Mouse (Mus musculus) cerebellum, postnatal 25 days (tissue): Measurements from ENCODE around the gene Arsa.
A peak's percentile ranks its signal among the peaks of the same experiment; 100 is the strongest.

Experiments used
- DNase-seq, 2 experiments: peaks; one replicate each; pipeline ENCODE4 v3.0.0; 2021; ENCODE audit warnings: mixed read lengths in 2 of 2

Gene Arsa

GRCm38 (mm10) chr15:89494970-89495369 is 17.7 kb upstream of the Arsa start:
- no peak for DNase-seq

- no peak for DNase-seq
Observed at GRCm38 (mm10) chr15:89488611-89489117, 11.4 kb upstream of the Arsa start.

- DNase-seq: no peak
Observed at GRCm38 (mm10) chr15:89488182-89488581, 11.0 kb upstream of the Arsa start.

- peak; percentile 85 for DNase-seq
Observed at GRCm38 (mm10) chr15:89480584-89480983, 3.4 kb upstream of the Arsa start.

- DNase-seq: no peak
Observed at GRCm38 (mm10) chr15:89478622-89479021, 1.4 kb upstream of the Arsa start.

GRCm38 (mm10) chr15:89477806-89478205 is 581 bp upstream of the Arsa start:
- peak in 1 of 2 experiments; percentile 16 for DNase-seq

- DNase-seq: no peak
Observed at GRCm38 (mm10) chr15:89476475-89476815, 780 bp downstream of the Arsa start.

- DNase-seq: peak; percentile 95 to 98
Observed at GRCm38 (mm10) chr15:89475611-89476474, 1.4 kb downstream of the Arsa start.

- no peak for DNase-seq
Observed at GRCm38 (mm10) chr15:89475293-89475600, 2.0 kb downstream of the Arsa start.

GRCm38 (mm10) chr15:89474596-89475292 is 2.5 kb downstream of the Arsa start:
- DNase-seq: peak in 1 of 2 experiments; percentile 56

GRCm38 (mm10) chr15:89473921-89474320 is 3.3 kb downstream of the Arsa start:
- DNase-seq: no peak

- no peak for DNase-seq
Observed at GRCm38 (mm10) chr15:89473370-89473769, 3.9 kb downstream of the Arsa start.

GRCm38 (mm10) chr15:89471476-89471875 is 5.7 kb downstream of the Arsa start:
- DNase-seq: no peak

- peak in 1 of 2 experiments; percentile 54 for DNase-seq
Observed at GRCm38 (mm10) chr15:89468577-89468976, 8.6 kb downstream of the Arsa start.

GRCm38 (mm10) chr15:89465052-89465451 is 12.2 kb downstream of the Arsa start:
- DNase-seq: peak in 1 of 2 experiments; percentile 54

GRCm38 (mm10) chr15:89463334-89464235 is 13.6 kb downstream of the Arsa start:
- DNase-seq: peak in 1 of 2 experiments; percentile 49

GRCm38 (mm10) chr15:89462176-89462575 is 15.0 kb downstream of the Arsa start:
- no peak for DNase-seq

- DNase-seq: no peak
Observed at GRCm38 (mm10) chr15:89461321-89461720, 15.9 kb downstream of the Arsa start.

GRCm38 (mm10) chr15:89460298-89460697 is 16.9 kb downstream of the Arsa start:
- DNase-seq: peak; percentile 55 to 67

- peak; percentile 56 to 61 for DNase-seq
Observed at GRCm38 (mm10) chr15:89459821-89460220, 17.4 kb downstream of the Arsa start.

- no peak for DNase-seq
Observed at GRCm38 (mm10) chr15:89458942-89459341, 18.3 kb downstream of the Arsa start.

- peak in 1 of 2 experiments; percentile 57 for DNase-seq
Observed at GRCm38 (mm10) chr15:89455642-89456041, 21.6 kb downstream of the Arsa start.

GRCm38 (mm10) chr15:89454857-89455256 is 22.4 kb downstream of the Arsa start:
- DNase-seq: no peak
